Mouse (Mus musculus) hindbrain, postnatal 0 days (tissue): ENCODE measurements around the gene Mks1. TPM values are rescaled to one million over a fixed set of nuclear protein-coding genes. Genes with fewer than 3 reads are reported as not detected.
"Not testable (repeated sequence)": the region's sequence is repeated elsewhere in the genome, so short reads cannot be mapped to it uniquely, and the experiment has no call there.

Source experiments
- ATAC-seq: fragments of 200-750 bp; cut with Nextera tagmentation; 2 replicates; pipeline ENCODE4 v1.8.0; 2017; ENCODE audit warnings: mild to moderate bottlenecking, moderate TSS enrichment, moderate library complexity
- DNase-seq: peaks from one replicate; pipeline ENCODE4 v3.0.0-alpha.2; 2015; ENCODE audit warnings: low spot score
- H3K27ac ChIP-seq: fragments of 300-500 bp; sonication (generic); 2 replicates; pipeline ENCODE4 v1.5.1; 2014; ENCODE audit warnings: mild to moderate bottlenecking
- H3K27me3 ChIP-seq: fragments of 300-500 bp; sonication (generic); 2 replicates; pipeline ENCODE4 v1.6.1; 2014; ENCODE audit warnings: low read length, mixed read lengths; ENCODE audit not compliant: insufficient read depth
- H3K36me3 ChIP-seq: fragments of 300-500 bp; sonication (generic); 2 replicates; pipeline ENCODE4 v1.6.1; 2014; ENCODE audit warnings: low read length, mixed read lengths; ENCODE audit not compliant: insufficient read depth
- H3K4me1 ChIP-seq: fragments of 300-500 bp; sonication (generic); 2 replicates; pipeline ENCODE4 v1.6.1; 2014; ENCODE audit warnings: antibody characterized with exemption, low read length, mixed read lengths; ENCODE audit not compliant: insufficient read depth
- H3K4me2 ChIP-seq: fragments of 300-500 bp; sonication (generic); 2 replicates; pipeline ENCODE4 v1.6.1; 2014; ENCODE audit warnings: low read depth, mild to moderate bottlenecking, low read length, moderate library complexity, mixed read lengths
- H3K4me3 ChIP-seq: fragments of 300-500 bp; sonication (generic); 2 replicates; pipeline ENCODE4 v1.5.1; 2014; ENCODE audit warnings: low read length
- H3K9ac ChIP-seq: fragments of 300-500 bp; sonication (generic); replicated peaks from 2 replicates; pipeline ENCODE4 v1.6.1; 2014; ENCODE audit warnings: mild to moderate bottlenecking, low read length, moderate library complexity, mixed read lengths
- H3K9me3 ChIP-seq: fragments of 300-500 bp; sonication (generic); 2 replicates; pipeline ENCODE4 v1.6.1; 2016; ENCODE audit warnings: low read length, mixed read lengths
- CTCF ChIP-seq: IDR thresholded peaks from 2 replicates; pipeline ENCODE4 v1.5.1; 2016; ENCODE audit warnings: antibody characterized with exemption, control low read depth, low read depth
- WGBS: fragments of 180-500 bp; shearing (Covaris S2); extraction: QIAGEN DNeasy Blood & Tissue Kit; methylation state at CpG from one replicate; pipeline ENCODE4 v1.1.7; 2014; 5-methylcytosine and 5-hydroxymethylcytosine counted together
- polyA plus RNA-seq: library from polyadenylated mRNA; unstranded; fragments of >200 nt; fragmentation: Nextera tagmentation; extraction: Ambion mirVana; gene quantifications from 2 replicates; pipeline ENCODE4 v1.2.1, GENCODE M21; 2015
- total RNA-seq: library from RNA; depleted of rRNA; stranded (reverse); fragments of >200 nt; gene quantifications from 2 replicates; pipeline ENCODE4 v1.2.3, GENCODE M21; 2014

Gene Mks1
- total and polyA plus RNA-seq, 2 experiments from 2014 or later: 8.0 to 17.4 TPM

- Histone ChIP-seq H3K9me3 (no peaks in the 10 kb centered on the region), H3K4me1 (no peaks in the 10 kb centered on the region), H3K9ac (no peak overlapping the region), H3K4me2 (no peak overlapping the region), H3K4me3 (no peak overlapping the region), H3K27ac (no peak overlapping the region), H3K27me3 (no peaks in the 10 kb centered on the region), H3K36me3 (no peaks in the 10 kb centered on the region)
- DNase-seq (peak; percentile 7), ATAC-seq (no peak)
- TF ChIP-seq CTCF: no peak
- 64% methylated on average over 6 of the region's 6 CpGs for WGBS
These were observed 5.1 kb upstream of the Mks1 start for GRCm38 (mm10) chr11:87847884-87848283.

GRCm38 (mm10) chr11:87853597-87853954 is 561 bp downstream of the Mks1 start:
- Histone ChIP-seq H3K4me2 (peak overlapping the region; percentile 94), H3K9ac (peak overlapping the region; percentile 44), H3K4me1 (no peaks in the 10 kb centered on the region), H3K27me3 (no peaks in the 10 kb centered on the region), H3K9me3 (no peaks in the 10 kb centered on the region), H3K27ac (peak overlapping the region; percentile 83), H3K36me3 (no peaks in the 10 kb centered on the region; the same call in none of the 2 replicates), H3K4me3 (peak overlapping the region; percentile 48)
- DNase-seq (peak; percentile 7), ATAC-seq (peak; percentile 57; the same call in 1 of the 2 replicates)
- WGBS: 28% methylated on average over 8 of the region's 8 CpGs
- TF ChIP-seq CTCF: no peak

- WGBS: 90% methylated on average over 7 of the region's 7 CpGs
- no peak for ATAC-seq
These were observed 1.5 kb downstream of the Mks1 start for GRCm38 (mm10) chr11:87854550-87854949.

DNA sequence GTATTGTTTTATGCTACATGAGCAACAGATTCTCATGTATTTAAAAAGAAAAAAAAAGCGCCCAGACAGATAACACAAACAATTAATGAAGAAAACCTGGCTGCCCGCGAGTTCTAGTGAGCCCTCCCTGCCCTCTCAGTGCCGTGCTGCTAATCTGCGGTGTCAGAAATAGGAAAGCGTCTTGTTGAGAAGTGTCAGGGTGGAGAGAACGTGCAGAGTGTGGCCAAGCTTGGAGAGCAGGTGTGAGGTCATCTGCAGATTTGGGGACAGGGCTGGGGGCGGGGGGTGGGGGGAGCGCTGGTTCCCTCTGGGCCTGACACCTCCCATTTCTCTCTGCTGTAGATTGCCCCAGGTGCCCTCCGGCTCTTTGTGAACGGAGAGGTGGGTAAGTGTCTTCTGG is 6.3 kb downstream of the Mks1 start:
- TF ChIP-seq CTCF: no peak
- WGBS: 86% methylated on average over 11 of the region's 11 CpGs
- Histone ChIP-seq H3K9me3 (no peaks in the 10 kb centered on the region), H3K4me2 (no peak overlapping the region), H3K4me3 (no peak overlapping the region), H3K9ac (no peak overlapping the region), H3K4me1 (no peaks in the 10 kb centered on the region), H3K36me3 (peaks cover 3% of the 10 kb centered on the region), H3K27me3 (no peaks in the 10 kb centered on the region), H3K27ac (no peak overlapping the region)
- no peak for ATAC-seq
- no peak for DNase-seq

More at GRCm38 (mm10) chr11:87854550-87854949, 1.5 kb downstream of the Mks1 start:
- Histone ChIP-seq H3K4me1 (no peaks in the 10 kb centered on the region), H3K4me3 (no peak overlapping the region), H3K9me3 (no peaks in the 10 kb centered on the region), H3K27ac (no peak overlapping the region), H3K4me2 (no peak overlapping the region), H3K9ac (no peak overlapping the region), H3K36me3 (no peaks in the 10 kb centered on the region; the same call in none of the 2 replicates), H3K27me3 (no peaks in the 10 kb centered on the region)
- no peak for TF ChIP-seq CTCF
- DNase-seq: no peak

DNA sequence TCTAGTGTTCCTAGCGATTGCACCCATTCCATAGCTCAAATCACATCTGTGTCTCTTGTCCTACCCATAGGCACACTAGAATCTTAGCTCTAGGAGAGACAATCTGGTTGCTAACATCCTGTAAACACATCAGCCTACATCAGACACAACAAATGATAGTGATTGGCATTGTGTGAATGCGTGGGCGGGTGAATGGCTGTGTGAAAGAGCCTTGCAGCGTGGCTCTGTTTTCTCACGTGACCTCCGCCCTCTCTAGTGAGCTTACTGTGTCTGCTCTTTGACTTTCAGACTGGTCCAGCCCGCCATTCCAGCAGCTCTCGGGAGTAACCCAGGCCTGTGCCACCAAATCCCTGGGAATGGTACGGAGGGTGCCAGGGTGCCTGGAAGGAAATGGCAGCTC is 7.4 kb downstream of the Mks1 start:
- 60% methylated on average over 9 of the region's 9 CpGs for WGBS
- no peak for ATAC-seq

DNA sequence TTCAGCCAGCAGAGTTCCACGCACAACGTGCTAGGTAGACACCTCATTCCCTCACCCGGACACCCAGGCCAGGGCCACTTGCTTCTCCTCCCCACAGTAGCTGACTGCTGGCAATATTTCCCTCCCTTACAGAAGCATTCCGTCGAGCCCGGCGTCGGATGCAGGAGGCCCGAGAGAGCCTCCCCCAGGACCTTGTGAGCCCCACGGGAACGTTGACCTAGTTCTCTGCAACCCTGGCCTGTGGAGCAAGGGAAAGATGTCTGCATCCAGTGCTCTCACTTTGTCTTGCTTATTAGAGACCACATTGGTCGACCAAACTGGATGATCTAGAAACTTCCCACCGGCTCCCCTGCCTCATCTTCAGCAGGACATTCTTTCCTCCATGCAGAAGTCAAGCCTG is 9.8 kb downstream of the Mks1 start:
- Histone ChIP-seq H3K4me1 (no peaks in the 10 kb centered on the region), H3K9ac (no peak overlapping the region), H3K4me2 (no peak overlapping the region), H3K4me3 (no peak overlapping the region), H3K27me3 (no peaks in the 10 kb centered on the region), H3K36me3 (peaks cover 3% of the 10 kb centered on the region), H3K27ac (no peak overlapping the region), H3K9me3 (no peaks in the 10 kb centered on the region)
- ATAC-seq: no peak
- WGBS: 94% methylated on average over 13 of the region's 13 CpGs
- no peak for TF ChIP-seq CTCF
- DNase-seq: no peak

More for the DNA sequence above, 7.4 kb downstream of the Mks1 start:
- Histone ChIP-seq H3K4me1 (no peaks in the 10 kb centered on the region), H3K4me3 (no peak overlapping the region), H3K9ac (no peak overlapping the region), H3K4me2 (no peak overlapping the region), H3K27me3 (no peaks in the 10 kb centered on the region), H3K36me3 (peaks cover 3% of the 10 kb centered on the region), H3K27ac (no peak overlapping the region), H3K9me3 (no peaks in the 10 kb centered on the region)
- no peak for TF ChIP-seq CTCF
- no peak for DNase-seq

DNA sequence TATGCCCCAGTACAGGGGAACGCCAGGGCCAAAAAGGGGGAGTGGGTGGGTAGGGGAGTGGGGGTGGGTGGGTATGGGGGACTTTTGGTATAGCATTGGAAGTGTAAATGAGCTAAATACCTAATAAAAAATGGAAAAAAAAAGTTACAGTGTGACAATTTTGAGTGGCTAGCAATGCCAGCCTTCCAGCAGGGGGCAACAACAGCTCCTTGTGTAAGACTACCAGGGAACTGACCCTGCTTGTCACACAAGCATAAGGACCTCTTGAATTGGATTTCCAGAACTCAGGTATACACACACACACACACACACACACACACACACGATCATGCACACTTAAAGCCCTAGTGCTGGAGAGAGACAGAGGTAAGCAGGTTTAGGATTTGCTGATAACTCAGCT is 13.9 kb downstream of the Mks1 start:
- peak; percentile 18; the same call in 1 of the 2 replicates for TF ChIP-seq CTCF
- ATAC-seq, DNase-seq, H3K9me3 ChIP-seq, H3K4me1 ChIP-seq, H3K4me3 ChIP-seq, H3K36me3 ChIP-seq, H3K27me3 ChIP-seq, H3K4me2 ChIP-seq, H3K27ac ChIP-seq, H3K9ac ChIP-seq: not testable (repeated sequence)
- WGBS: 100% methylated on average over 1 of the region's 2 CpGs
